Mouse (Mus musculus) v-Abl transformed pro-B cells (cell line): ENCODE measurements around the gene Tubb4a.

ENCODE experiments used
- in situ Hi-C, 2 experiments: fragments of 400-800 bp; cut with MboI; formaldehyde crosslinking; loops; one replicate each; pipeline ENCODE4 v1.15.1; 2025; ENCODE audit not compliant: unreplicated experiment in 2 of 2

Gene Tubb4a

DNA sequence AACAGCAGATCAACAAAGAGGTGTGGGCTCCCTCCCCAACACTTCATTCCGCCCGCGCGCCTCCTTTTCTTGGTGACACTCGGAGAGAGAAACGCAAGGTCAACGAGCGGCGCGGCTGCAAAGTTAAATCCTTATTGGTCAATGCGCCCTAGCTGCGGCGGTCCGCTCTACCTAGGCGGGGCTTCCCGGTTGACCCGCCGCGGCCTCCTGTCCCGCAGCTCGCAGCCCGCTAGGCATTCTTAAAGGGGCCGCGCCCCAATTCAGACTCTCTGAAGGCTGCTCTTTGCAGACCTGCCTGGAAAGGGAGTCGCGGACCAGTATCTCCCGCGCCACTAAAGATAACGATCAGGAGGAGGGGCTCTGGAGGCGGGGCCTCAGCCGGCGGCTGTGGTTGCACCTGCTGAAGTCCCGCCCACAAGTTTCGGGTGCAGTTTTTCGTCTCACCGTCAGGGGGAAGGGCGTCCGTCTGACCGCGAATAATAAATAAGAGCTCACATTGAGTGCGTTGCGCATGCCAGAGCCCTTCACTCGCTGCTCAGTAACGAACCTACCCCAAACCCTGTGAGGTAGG lies 27.3 kb downstream of the Tubb4a start:
- in situ Hi-C loops = loop anchor here (10.0 kb wide), 1 partner anchor 226 kb away; the partner anchor contains the start of gene Rfx2 (in 2 of the 2)

DNA sequence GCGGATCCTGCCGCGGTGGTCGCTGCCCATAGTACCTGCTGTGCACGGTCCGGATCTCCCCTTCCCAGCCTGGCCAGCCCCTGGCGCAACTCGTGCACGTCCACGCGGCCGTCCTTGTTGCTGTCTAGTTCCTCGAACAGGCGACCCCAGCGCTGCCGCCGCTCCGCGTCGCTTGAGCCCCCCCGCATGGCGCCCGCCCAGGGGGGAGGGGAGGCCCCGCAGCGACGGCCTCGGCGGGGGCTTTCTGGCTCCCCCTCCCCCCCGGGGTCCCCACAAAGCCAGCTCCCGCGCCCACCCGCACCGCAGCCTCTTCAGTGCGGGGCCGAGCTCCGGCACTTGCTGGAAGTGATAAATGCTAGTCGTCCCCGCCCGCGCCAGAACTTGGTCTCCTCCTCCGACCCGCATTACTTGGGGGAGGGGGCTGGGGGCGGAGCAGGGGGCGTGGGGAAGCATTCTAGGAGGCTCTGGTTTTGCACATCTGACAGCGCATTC lies 28.1 kb downstream of the Tubb4a start, which contains the start of gene Slc25a23:
Slc25a23 (minus strand) TSS at position 378 of the 492 bp plus-strand sequence.
- in situ Hi-C loops = no loop called here

DNA sequence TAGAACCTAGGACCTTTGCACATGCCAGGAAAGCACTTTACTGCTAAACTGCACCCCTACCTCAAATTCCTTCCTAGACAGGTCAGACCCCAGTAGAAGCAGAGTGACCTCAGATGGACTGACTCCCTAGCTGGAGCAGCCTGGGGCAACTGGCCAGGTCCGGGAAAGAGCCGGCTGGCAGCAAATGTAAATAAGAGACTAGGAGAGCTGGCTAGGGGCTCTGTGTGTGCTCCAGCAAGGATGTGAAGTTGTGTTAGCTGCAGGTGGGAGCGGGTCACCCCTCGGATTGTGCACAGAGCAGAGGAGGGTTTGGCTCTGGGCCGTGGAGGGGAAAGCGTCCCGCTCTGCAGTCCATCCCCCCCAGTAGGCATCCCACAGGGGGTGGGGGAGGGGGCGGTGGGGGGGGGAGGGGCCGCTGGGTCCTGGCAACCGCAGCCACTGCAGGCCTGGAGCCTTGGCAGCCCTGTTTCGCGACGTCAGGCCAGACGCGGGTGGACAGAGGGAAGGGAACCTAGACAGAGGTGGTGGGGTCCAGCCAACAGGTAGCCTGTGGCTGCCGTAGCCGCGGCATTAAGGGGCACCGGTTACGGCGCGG lies 28.6 kb downstream of the Tubb4a start, which contains the start of gene Crb3:
Crb3 (plus strand) TSS at position 215 of the 595 bp plus-strand sequence.
- in situ Hi-C loops = no loop called here

DNA sequence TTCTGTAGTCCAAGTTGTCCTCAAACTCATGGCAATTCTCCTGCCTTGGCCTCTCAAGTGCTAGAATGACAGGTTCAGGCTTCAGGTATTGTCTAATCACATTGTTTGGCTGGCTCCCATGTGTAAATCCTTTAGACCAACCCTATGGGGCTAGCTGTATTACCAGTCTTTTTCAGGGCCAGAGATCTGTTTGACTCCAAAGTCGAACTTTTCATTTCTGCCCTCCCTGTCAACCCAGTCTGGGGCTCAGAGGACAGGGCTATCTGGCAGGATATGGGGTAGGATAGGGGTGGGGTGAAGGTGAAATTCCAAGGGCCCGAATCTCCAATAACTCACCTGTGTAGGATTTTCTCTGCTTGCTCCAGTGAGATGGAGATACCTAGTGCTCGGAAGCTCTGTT lies 31.3 kb downstream of the Tubb4a start:
- in situ Hi-C loops = no loop called here

DNA sequence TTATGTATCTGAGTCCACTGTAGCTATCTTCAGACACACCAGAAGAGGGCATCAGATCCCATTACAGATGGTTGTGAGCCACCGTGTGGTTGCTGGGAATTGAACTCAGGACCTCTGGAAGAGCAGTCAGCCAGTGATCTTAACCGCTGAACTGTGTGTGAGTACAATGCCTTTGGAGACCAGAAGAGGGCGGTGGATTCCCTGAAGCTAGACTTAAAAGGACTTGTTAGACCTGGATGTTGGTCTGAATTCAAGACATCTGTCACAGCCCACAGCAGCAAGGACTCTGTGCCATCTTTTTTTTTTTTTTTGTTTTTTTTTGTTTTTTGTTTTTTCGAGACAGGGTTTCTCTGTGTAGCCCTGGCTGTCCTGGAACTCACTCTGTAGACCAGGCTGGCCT lies 35.9 kb downstream of the Tubb4a start:
- in situ Hi-C loops = loop anchor here (5.0 kb wide), 2 partner anchors 46 to 116 kb away; no protein-coding TSS in a partner anchor

DNA sequence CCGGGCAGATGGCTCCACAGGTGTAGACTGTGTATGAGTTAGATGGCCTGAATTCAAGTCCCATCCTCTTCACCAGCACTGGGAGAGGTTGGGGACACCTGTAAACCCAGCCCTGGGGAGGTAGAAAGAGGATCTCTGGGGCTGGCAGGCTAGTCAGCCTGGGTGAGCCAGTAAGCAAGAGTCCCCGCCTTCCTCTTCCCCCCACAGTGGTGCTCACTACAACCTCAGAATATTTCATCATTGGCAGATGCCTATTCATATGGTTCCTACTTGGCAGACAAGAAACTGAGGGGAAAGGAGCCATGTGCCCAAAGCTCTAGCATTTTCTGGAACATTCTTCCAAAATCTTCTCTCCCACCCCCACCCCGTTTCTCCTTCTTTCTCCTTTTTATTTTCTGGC lies 38.8 kb downstream of the Tubb4a start:
- in situ Hi-C loops = no loop called here

DNA sequence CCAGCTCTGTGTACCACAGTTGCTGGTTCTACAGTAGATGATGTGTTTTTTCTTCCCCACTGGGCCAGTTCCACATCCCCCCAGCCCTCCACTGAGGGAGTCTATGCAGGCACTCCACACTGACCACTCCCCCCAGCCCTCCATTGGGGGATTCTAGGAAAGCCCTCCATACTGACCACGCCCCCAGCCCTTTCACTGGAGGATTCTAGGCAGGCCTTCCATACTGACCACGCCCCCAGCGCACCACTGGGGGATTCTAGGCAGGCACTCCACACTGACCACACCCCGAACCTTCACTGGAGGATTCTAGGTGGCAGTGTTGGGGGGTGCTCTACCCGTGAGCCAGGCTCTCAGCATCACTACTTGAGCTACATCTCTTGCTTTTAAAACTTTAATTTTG lies 40.2 kb downstream of the Tubb4a start:
- in situ Hi-C loops = no loop called here

DNA sequence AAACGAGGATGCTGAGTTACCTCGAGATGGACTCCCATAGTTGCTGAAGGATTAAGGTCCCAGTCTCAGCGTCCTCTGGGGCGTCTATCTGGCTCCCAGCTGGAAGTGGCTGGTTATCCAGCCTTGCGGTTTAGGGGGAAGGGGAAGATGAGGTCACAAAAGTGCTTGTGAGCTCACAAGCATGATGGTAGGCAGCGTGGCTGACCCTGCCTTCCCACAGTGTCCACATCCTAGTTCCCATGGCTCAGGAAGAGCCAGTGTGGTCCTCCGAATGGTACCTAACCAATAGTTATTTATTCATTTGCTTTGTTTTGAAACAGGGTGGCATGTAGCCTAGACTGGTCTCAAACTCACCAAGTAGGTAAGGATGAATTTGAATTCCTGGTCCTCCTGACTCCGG lies 46.0 kb downstream of the Tubb4a start, which contains the start of gene Slc25a41:
Slc25a41 (minus strand) TSS at position 101 of the 400 bp plus-strand sequence.
- in situ Hi-C loops = no loop called here

DNA sequence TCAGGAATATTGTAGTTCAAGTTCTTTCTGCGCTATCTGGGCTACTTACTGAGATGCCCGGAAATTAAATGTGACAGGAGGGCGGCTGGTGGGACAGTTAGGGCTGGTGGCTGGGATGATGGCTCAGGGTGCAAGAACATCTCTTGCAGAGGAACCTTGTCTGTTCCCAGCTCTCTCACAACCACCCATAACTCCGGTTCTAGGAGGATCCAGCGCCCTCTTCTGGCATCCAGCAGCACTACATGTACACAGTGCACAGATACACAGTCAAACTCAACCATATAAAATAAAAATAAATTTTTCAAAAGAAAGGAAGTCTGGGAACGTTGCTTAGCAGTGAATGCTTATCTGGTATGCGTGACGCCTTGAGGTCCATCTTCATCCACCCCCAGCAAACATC lies 48.6 kb downstream of the Tubb4a start:
- in situ Hi-C loops = no loop called here

DNA sequence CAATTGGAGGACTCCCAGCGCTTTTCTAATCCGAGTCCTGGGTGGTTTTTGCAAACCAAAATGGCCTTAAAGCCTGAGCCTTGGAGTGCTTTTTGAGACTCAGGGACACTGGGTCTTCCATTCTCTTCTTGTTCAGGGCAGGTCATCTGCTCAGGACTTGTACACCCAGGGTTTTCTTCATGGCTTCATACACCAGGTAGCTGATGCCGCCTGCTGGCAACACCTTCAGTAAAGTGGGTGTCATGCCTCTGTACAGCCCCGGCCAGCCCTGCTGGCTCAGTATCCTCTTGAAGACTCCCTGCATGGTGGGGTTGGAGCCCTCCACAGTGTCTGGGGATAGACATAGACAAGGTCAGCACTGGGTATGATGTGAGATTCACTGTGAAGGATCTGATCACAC lies 54.7 kb downstream of the Tubb4a start:
- in situ Hi-C loops = no loop called here

DNA sequence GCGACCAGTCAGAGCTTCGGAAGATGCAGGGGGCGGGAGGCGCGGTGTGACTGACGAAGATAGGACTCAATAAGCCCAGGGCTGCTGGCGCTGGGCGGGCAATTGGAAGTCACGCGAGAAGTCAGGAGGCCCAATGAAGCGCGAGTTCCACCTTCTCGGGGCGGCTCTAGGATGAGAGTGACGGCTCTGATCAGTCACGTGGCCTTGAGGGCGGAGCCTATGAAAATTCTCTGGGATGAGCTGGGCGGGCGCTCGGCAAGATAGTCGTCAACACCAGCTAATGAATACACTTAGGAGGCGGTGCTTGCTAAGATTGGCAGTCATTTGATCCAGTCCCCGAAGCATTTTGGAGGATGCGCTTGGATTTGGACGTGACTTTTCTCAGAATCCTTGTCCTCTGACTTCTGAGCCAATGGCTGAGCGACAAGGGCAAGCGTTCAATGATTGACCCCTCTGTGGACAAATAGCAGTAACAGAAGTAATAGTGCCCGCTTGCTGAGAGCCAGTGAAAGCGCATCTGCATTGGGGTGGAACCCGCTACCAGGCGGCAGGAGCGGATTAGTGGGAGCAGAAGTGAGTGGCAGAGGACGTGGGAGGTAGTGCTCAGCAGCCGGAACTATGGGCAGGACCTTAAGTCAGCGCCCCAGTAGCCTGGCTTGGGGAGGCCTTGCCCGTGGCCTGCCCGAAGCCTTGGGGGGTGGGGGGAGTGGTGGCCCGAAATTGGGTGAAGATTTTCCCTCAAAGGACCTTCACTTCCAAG lies 55.7 kb downstream of the Tubb4a start:
- in situ Hi-C loops = no loop called here

DNA sequence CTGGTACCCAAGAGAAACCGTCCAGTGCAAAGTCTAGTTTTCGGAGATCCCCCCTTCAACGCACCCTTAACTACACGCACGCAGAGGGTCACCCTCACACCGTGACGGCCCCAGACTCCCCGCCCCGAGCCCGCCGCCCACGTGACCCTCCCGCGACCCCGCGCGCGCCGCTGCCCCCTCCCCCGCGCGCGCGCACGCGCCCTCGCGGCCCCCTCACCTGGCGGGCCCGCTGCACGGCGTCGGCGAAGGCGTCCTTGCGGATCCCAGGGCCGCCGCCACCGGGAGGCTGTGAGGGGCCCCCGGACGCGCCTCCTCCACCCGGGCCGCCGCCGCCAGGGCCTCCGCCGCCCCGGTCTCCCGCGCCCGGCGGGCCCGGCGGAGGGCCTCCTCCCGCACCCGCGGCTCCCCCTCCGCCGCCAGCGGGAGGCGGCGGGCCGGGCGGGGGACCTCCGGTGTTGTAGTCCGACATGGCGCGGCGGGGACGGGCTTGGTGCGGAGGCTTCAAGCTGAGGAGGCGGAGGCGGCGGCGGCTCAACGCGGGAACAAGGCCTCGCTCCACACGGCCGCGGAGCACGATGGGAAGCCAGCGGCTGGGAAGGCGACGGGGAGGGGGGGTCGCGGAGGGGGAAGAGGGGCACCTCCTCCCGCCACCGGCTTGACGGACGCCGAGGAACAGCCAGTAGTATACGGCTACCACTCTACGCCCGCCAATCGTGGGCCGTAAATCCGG lies 56.5 kb downstream of the Tubb4a start, which contains the start of gene Khsrp:
Khsrp (minus strand) TSS at position 592 of the 730 bp plus-strand sequence.
- in situ Hi-C loops = no loop called here
